ENCODE assay signal across 29 mouse cellular contexts in genomic region chr17:27732694-27733093, GRCm38 (mm10). TPM values are rescaled to one million over a fixed set of nuclear protein-coding genes. Genes with fewer than 3 reads are reported as not detected.
"Had no signal": no experiment of that assay in that cellular context is flagged by ENCODE, and none has a peak within 500 bp of the region (broad histone marks: within the 10 kb centered on the region; RNA-seq: fewer than 3 reads in every experiment).

No protein-coding gene starts in this region.

- H3K9ac ChIP-seq: embryonic facial prominence, embryonic 12.5 days; embryonic facial prominence, embryonic 13.5 days; embryonic facial prominence, embryonic 15.5 days; forebrain, embryonic 12.5 days; forebrain, embryonic 13.5 days; forebrain, embryonic 15.5 days; forebrain, postnatal 0 days had no signal

- ATAC-seq: forebrain, embryonic 13.5 days; forebrain, embryonic 14.5 days; forebrain, embryonic 15.5 days; forebrain, embryonic 16.5 days; forebrain, postnatal 0 days had no signal

- H3K4me2 ChIP-seq: embryonic facial prominence, embryonic 12.5 days; embryonic facial prominence, embryonic 13.5 days; embryonic facial prominence, embryonic 15.5 days; forebrain, embryonic 12.5 days; forebrain, embryonic 13.5 days; forebrain, embryonic 15.5 days had no signal

- H3K36me3 ChIP-seq: embryonic facial prominence, embryonic 10.5 days; embryonic facial prominence, embryonic 12.5 days; embryonic facial prominence, embryonic 13.5 days; embryonic facial prominence, embryonic 15.5 days; forebrain, embryonic 10.5 days; forebrain, embryonic 12.5 days; forebrain, embryonic 15.5 days; heart, embryonic 10.5 days had no signal

- DNase-seq: cerebellum, postnatal 36 days; embryo, embryonic 11 days; forebrain, postnatal 0 days; gastrocnemius, adult 2 months; gastrocnemius, postnatal 10 days; gastrocnemius, postnatal 14 days; gastrocnemius, postnatal 25 days; gastrocnemius, postnatal 36 days; heart, adult 11 months; heart, adult 18-20 months; heart, adult 2 months had no signal

- H3K27ac ChIP-seq: embryonic facial prominence, embryonic 10.5 days; embryonic facial prominence, embryonic 12.5 days; embryonic facial prominence, embryonic 13.5 days; embryonic facial prominence, embryonic 15.5 days; forebrain, embryonic 10.5 days; forebrain, embryonic 12.5 days; forebrain, embryonic 13.5 days; forebrain, embryonic 15.5 days; gastrocnemius, adult 2 months; heart, adult 2 months; heart, embryonic 10.5 days had no signal

- H3K9me3 ChIP-seq: embryonic facial prominence, embryonic 13.5 days; embryonic facial prominence, embryonic 15.5 days; forebrain, embryonic 12.5 days; forebrain, embryonic 13.5 days; forebrain, embryonic 15.5 days; heart, embryonic 10.5 days had no signal

- H3K4me3 ChIP-seq: embryonic facial prominence, embryonic 10.5 days; embryonic facial prominence, embryonic 12.5 days; embryonic facial prominence, embryonic 13.5 days; embryonic facial prominence, embryonic 15.5 days; erythroblast, embryonic 14.5 days; forebrain, embryonic 10.5 days; forebrain, embryonic 12.5 days; forebrain, embryonic 13.5 days; forebrain, embryonic 15.5 days; gastrocnemius, adult 2 months; heart, adult 2 months; heart, embryonic 10.5 days had no signal

- H3K4me1 ChIP-seq: embryonic facial prominence, embryonic 12.5 days; embryonic facial prominence, embryonic 15.5 days; forebrain, embryonic 15.5 days had no signal

- H3K27me3 ChIP-seq: embryonic facial prominence, embryonic 13.5 days; embryonic facial prominence, embryonic 15.5 days; forebrain, embryonic 12.5 days; forebrain, embryonic 13.5 days; forebrain, embryonic 15.5 days had no signal

RNA-seq across cellular contexts. Expression of gene Spdef, which starts 3.9 kb away (rescaled TPM):
- total RNA-seq: common myeloid progenitor, adult 5-6 weeks; gastrocnemius, adult 18-20 months; gastrocnemius, adult 2 months; gastrocnemius, adult 8-10 months; gastrocnemius, postnatal 36 days; granulocyte monocyte progenitor cell, adult 5-6 weeks; heart, adult 2 months; heart, adult 8-10 months had no signal
- polyA plus RNA-seq: embryonic facial prominence, embryonic 11.5 days; embryonic facial prominence, embryonic 13.5 days; erythroblast, embryonic 14.5 days had no signal
